Mouse (Mus musculus) CD4-positive, CD25-positive, alpha-beta regulatory T cell, adult 4 months (primary cell): ENCODE results near the gene Pdk1. TPM values are rescaled to one million over a fixed set of nuclear protein-coding genes. Genes with fewer than 3 reads are reported as not detected.

Source experiments
- ATAC-seq: one replicate; pipeline ENCODE4 v1.8.0; 2017
- polyA plus RNA-seq, 2 experiments: library from polyadenylated mRNA; unstranded; fragments of 100-300 nt; shearing (Covaris generic); gene quantifications; one replicate each; pipeline ENCODE4 v1.2.1; 2017

Gene Pdk1
- polyA plus RNA-seq, 2 experiments from 2014 or later: 37.4 to 41.7 TPM

DNA sequence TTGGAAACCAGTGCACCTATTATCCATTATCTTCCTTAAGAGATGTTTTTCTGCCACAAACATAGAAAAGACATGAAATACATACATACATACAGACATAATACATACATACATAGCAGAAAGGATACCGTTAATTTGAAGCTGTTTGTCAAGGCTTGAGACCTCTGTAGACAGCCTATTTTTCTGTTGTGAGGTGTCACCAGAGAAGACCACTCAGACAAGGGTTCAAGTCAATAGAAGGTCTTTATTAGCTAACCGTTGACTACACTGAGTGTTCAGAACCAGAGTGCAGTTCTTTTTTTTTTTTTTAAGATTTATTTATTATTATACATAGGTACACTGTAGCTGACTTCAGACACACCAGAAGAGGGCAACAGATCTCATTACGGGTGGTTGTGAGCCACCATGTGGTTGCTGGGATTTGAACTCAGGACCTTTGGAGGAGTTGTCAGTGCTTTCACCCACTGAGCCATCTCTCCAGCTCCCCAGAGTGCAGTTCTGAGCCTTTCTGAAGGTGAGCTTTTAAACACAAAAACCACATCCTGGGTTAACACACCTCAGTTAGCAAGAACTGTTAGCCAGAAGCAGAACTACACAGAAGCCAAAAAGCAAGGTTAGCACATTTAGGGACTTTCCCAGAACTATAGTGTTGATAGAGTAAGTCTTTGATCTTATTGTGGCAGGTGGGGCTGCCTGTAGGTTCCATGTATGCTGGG lies 68.1 kb downstream of the Pdk1 start:
- ATAC-seq: peak; percentile 98

DNA sequence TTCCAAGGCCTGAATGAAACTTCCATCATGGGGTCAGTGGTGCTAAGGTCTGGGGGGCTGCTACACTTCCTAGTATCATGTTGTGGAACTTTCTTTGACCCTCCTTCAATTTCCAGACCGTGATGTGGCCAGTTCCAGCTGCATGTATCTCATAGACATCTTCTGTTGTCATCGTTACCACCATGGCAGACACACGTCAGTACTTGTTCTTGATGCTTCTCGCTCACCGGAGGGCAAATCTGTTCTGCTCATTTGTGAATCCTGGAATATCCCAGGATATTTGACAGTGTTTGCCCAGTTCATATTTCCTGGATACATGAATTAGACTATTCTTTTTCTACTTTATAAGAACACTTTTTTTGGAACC lies 68.7 kb downstream of the Pdk1 start:
- ATAC-seq: peak; percentile 54

DNA sequence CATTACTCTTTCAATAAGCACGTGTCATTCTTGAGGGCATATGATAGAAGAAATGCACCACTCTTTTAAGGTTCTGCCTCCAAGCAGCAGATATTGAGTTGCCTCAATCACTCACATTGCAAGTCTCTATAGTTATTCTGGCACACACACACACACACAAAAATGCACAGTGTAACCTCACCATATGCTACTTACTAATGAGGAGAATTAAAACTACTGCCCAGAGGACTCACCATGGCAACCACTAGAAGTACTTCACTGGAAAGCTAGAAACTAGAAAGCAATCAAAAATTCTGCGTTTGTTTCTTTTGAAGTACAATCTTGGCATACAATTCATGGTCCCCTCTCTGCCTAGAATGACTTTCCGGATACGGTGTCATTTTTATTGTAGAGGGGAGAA lies 78.2 kb downstream of the Pdk1 start:
- ATAC-seq: no peak

Other genes starting within 250 kb of the Pdk1 start
- gene Itga6, start 127.6 kb upstream of the Pdk1 start, polyA plus RNA-seq: 10 to 100 TPM; 49.6 to 77.1 TPM
- 1 to 10 TPM; 4.0 to 8.2 TPM for gene Rapgef4, start 108.0 kb downstream of the Pdk1 start, polyA plus RNA-seq